In the genomic region with DNA sequence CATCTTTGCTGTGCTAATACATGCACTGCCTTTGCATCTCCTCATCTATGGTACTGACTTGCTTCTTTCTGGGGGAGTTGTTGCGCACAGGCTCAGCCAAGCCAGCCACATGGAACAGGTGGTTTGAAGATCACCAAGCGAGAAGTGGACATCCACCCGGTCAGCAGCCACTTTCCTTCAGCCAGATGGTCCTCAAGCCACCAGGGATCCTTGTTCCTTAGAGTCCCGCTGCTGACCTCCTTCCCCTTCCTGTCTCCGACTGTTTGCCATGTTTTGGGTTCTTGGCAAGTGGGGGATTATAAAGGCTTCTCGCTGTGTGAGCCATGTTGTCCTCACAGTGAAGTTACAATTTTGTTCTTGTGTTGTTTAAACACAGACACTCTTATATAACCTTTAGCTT, we compare ENCODE assay signal across 18 mouse cellular contexts.
DNase-seq lines count a peak whose midpoint lies in the region; ATAC-seq lines count a peak whose summit lies in the region.
"Had no signal": no experiment of that assay in that cellular context is flagged by ENCODE, and none has a peak within 500 bp of the region (broad histone marks: within the 10 kb centered on the region; RNA-seq: fewer than 3 reads in every experiment).

No protein-coding gene starts in this region.

- DNase-seq in cerebellum, adult 11-12 months: peak; percentile 92
- peak; percentile 91 for DNase-seq in cerebellum, adult 9-10 months
- DNase-seq in cerebellum, postnatal 25 days: peak; percentile 73 to 78
- no peak for DNase-seq in embryo, embryonic 9.5 days (ENCODE audit: extremely low spot score)
- no peak for DNase-seq in right cerebral cortex, adult 18-20 months
- no peak for DNase-seq in lung, postnatal 4 days
- DNase-seq: adrenal gland, adult 2 months; adrenal gland, postnatal 25 days; embryo, embryonic 11 days; heart, adult 2 months; kidney, adult 2 months had no signal

- H3K4me3 ChIP-seq in megakaryocyte, embryonic 14.5 days (replicated peaks): peak overlapping the region; percentile 8
- H3K4me3 ChIP-seq: embryonic facial prominence, embryonic 12.5 days; forebrain, embryonic 15.5 days; heart, adult 2 months; heart, embryonic 12.5 days; hindbrain, embryonic 10.5 days had no signal

- H3K9me3 ChIP-seq in megakaryocyte, embryonic 14.5 days: peaks cover 12% of the 10 kb centered on the region; the same call in 1 of the 2 replicates
- H3K9me3 ChIP-seq: embryonic facial prominence, embryonic 12.5 days; forebrain, embryonic 15.5 days; heart, embryonic 12.5 days; hindbrain, embryonic 10.5 days had no signal

- ATAC-seq in megakaryocyte, adult 5-6 weeks (ENCODE audit: poor library complexity, severe bottlenecking): no peak
- ATAC-seq: forebrain, embryonic 15.5 days; intestine, embryonic 16.5 days had no signal

- H3K4me1 ChIP-seq in megakaryocyte, embryonic 14.5 days: no peaks in the 10 kb centered on the region

- no peaks in the 10 kb centered on the region for H3K27me3 ChIP-seq in megakaryocyte, embryonic 14.5 days (replicated peaks)
- H3K27me3 ChIP-seq: embryonic facial prominence, embryonic 12.5 days; forebrain, embryonic 15.5 days; heart, embryonic 12.5 days had no signal

- H3K36me3 ChIP-seq in megakaryocyte, embryonic 14.5 days (replicated peaks; ENCODE audit: low read length): no peaks in the 10 kb centered on the region
- H3K36me3 ChIP-seq: embryonic facial prominence, embryonic 12.5 days; forebrain, embryonic 15.5 days; heart, embryonic 12.5 days; hindbrain, embryonic 10.5 days had no signal

Comparison
In these comparisons a context has a peak if more than half of its experiments do, and no peak if none do; other contexts are left out.
1. DNase-seq: peak in cerebellum, adult 11-12 months (single experiment), cerebellum, adult 9-10 months (single experiment) and cerebellum, postnatal 25 days (2 of 2); none in embryo, embryonic 9.5 days (single experiment), right cerebral cortex, adult 18-20 months (single experiment) and lung, postnatal 4 days (0 of 2).